Mouse (Mus musculus): ENCODE measurements around the gene Ccdc157. TPM values are rescaled to one million over a fixed set of nuclear protein-coding genes. Genes with fewer than 3 reads are reported as not detected.
"Not testable (repeated sequence)": the region's sequence is repeated elsewhere in the genome, so short reads cannot be mapped to it uniquely, and the experiment has no call there.

The Ccdc157 gene
- 2.0 and 2.2 TPM in 2 replicates for polyA plus RNA-seq (2015; fragmentation: Nextera tagmentation; extraction: Ambion mirVana)

DNA sequence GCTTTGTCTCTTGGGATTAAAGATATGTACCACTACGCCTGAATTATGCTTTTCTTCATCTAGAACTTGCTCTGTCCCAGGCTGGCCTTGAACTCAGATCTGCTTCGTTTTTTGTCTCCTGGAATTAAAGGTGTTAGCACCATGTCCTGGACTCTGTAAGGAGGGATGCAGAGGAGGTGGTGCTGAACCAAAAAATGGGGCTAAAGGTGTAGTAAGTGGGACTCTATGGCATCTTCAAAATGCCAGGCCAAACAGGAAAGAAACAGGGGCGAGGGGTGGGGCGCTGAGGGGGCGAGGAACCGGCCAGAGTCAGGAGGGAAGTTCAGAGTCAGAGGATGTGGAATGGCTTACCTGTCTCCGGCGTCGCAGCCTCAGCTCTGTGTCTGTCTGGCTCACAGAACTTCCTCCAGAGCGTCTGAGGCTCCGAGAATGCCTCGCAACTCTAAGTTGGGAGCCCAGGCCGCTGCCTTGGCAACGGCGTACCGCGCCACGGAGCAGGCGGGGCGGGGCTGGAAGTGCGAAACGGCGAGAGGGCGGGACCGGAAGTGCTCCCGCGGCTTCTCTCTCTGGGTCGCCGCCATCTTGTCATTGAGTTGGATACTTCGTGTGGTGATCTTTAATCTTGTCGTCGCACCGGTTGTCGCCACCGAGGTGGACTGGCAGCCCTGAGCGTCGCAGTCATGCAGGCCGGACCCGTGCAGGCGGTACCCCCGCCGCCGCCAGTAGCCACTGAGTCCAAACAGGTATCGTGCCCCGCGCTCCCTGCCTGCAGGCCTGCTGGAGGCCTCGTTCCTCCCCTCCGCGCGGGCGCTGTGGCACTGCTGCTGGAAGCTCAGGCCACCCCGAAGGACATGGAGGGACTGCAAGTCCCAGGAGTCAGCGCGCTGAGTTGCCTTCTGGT, at the start of gene Ccdc157, which contains the start of gene Sf3a1:
Gene Ccdc157, minus strand, starts transcription at position 486 of the 901 bp plus-strand sequence.
Gene Sf3a1, plus strand, starts transcription at position 543 of the 901 bp plus-strand sequence.
- DNase-seq (ENCODE audit: low spot score) = peak; percentile 95

DNA sequence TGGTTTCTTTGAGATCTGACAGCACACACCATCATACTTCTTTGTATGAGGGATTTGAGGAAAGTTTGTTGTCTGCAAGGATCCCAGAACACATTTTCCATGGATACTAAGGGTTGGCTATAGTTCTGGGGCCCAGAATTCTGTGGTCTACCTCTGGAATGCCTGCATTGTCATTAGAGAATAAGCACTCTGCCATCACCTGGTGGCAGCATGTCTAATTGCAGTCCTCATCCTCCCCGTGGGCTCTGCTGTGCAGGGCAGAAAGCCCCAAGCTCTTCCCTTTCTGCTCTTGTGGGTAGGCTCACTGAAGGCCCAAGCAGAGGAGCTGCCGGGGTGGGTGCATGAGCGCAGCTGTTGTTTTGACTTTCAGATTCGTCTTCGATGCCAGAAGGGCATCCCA, 49.5 kb upstream of the Ccdc157 start:
- DNase-seq (ENCODE audit: low spot score) = peak; percentile 31

DNA sequence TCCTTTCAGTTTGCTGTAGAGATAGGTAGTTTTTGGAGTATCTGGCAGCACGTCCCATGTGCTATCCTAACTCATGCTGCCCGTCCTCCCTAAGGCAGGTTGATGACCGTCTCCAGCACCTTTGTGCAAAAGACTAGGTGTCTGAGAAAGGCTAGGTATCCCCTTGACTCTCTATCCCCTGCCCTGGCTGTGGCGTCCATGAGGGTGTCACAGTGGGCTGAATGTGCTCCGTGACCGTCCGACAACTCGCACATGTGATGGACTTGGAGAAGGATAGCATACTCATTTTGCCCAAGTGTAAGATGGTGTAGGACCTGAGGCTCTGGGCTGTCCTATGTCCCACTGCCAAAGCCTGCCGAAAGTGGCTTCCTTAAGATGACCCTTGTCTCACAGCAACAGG, 47.6 kb upstream of the Ccdc157 start:
- DNase-seq (ENCODE audit: low spot score) = no peak

GRCm38 (mm10) chr11:4206563-4206962, 46.5 kb upstream of the Ccdc157 start:
- peak; percentile 73 for DNase-seq (ENCODE audit: low spot score)

DNA sequence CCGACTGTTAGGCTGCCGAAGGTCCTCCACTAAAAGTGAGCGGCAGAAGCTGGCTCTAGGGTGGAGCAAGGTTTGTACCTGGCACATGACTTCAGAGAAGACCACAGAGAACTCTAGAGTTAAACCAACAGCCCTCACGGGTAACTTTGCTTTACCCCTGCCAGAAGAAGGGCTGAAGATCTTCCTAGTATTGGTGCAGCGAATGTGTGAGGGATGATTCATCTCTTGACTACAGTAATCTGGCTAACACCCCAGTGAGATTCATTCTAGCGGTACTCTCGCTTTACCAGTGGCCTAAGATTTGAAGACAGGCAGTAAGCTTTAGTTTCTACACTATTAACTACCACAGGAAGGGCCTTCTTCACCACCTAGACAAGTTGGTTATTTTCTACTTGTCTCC, 45.9 kb upstream of the Ccdc157 start:
- DNase-seq (ENCODE audit: low spot score) = no peak

- DNase-seq (ENCODE audit: low spot score) = no peak
Observed at GRCm38 (mm10) chr11:4205097-4205655, 45.1 kb upstream of the Ccdc157 start.

- DNase-seq (ENCODE audit: low spot score) = peak; percentile 53
Observed at GRCm38 (mm10) chr11:4203705-4204074, 43.6 kb upstream of the Ccdc157 start.

GRCm38 (mm10) chr11:4202995-4203704, 43.1 kb upstream of the Ccdc157 start:
- peak; percentile 42 for DNase-seq (ENCODE audit: low spot score)

GRCm38 (mm10) chr11:4201981-4202700, 42.0 kb upstream of the Ccdc157 start:
- DNase-seq (ENCODE audit: low spot score) = no peak

DNA sequence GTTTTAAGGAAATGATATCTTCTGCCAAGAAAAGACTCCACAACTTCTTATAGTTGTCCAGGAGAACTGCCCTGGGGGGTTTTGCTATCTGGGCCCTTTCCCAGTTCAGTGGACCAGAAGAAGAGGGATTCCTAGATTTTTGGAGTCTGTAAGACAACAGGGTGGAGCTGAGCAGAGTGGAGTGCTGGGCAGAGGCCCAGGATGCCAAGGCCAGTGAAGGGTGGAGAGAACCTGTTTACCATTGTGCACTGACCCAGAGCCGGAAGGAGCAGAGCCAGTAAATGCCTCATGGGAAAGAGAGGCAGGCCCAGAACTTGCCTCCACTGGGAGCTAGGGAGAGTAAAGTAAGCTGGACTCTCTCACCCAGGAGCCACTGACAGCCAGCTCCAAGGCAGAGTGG, 37.6 kb upstream of the Ccdc157 start:
- no peak for DNase-seq (ENCODE audit: low spot score)

- DNase-seq (ENCODE audit: low spot score) = no peak
Observed at GRCm38 (mm10) chr11:4196636-4197035, 36.5 kb upstream of the Ccdc157 start.

DNA sequence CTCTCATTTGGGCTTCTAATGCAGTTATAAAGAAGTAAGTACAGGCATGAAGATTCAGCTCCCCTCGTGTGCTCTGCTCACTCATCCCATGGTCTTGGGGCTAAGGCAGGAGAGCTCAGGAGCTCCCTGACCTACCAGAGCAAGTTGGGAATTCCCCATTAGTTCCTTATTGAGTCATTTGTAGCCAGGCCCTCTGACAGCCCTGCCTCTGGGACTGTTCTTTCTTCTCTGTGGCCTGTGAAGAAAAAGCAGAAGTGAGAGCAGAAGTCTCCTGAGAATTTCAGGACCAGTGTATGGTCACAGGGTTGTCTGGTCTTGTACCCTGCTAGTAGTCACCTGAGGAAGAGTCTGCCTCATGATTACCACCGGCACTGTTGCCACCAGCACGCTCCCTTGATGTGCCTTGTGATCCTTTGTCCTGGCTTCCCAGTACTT, 35.5 kb upstream of the Ccdc157 start:
- DNase-seq (ENCODE audit: low spot score) = no peak

- no peak for DNase-seq (ENCODE audit: low spot score)
Observed at GRCm38 (mm10) chr11:4193420-4193819, 33.3 kb upstream of the Ccdc157 start.

DNA sequence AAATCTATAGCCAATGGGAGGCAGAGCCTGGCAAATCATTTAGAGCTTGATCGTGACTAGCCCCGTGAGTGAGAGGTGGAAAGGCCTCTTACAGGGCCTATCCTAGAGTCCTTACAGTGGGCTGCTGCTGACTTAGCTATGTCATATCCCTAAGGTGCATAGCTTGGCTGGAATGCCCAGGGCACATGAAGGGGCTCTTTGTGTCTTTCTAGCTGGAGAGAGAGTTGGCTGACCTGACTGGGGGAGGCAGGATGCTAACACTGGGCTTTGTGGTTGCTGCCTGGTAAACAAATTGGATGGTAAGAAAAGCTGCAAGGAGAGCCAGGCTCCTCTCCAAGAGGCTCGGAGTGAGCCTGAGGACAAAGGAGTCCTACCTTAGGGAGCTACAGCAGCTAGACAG, 32.7 kb upstream of the Ccdc157 start:
- no peak for DNase-seq (ENCODE audit: low spot score)

- DNase-seq (ENCODE audit: low spot score) = no peak
Observed at GRCm38 (mm10) chr11:4190677-4191076, 30.6 kb upstream of the Ccdc157 start.

GRCm38 (mm10) chr11:4189182-4189581, 29.1 kb upstream of the Ccdc157 start:
- no peak for DNase-seq (ENCODE audit: low spot score)

- DNase-seq (ENCODE audit: low spot score) = no peak
Observed at GRCm38 (mm10) chr11:4187318-4187700, 27.2 kb upstream of the Ccdc157 start.

- DNase-seq (ENCODE audit: low spot score) = peak; percentile 99
Observed at GRCm38 (mm10) chr11:4186486-4187317, 26.6 kb upstream of the Ccdc157 start, which contains the start of gene Tbc1d10a. Tbc1d10a (plus strand) TSS chr11:4186789.

GRCm38 (mm10) chr11:4185480-4185879, 25.4 kb upstream of the Ccdc157 start:
- not testable (repeated sequence) for DNase-seq (ENCODE audit: low spot score)

DNA sequence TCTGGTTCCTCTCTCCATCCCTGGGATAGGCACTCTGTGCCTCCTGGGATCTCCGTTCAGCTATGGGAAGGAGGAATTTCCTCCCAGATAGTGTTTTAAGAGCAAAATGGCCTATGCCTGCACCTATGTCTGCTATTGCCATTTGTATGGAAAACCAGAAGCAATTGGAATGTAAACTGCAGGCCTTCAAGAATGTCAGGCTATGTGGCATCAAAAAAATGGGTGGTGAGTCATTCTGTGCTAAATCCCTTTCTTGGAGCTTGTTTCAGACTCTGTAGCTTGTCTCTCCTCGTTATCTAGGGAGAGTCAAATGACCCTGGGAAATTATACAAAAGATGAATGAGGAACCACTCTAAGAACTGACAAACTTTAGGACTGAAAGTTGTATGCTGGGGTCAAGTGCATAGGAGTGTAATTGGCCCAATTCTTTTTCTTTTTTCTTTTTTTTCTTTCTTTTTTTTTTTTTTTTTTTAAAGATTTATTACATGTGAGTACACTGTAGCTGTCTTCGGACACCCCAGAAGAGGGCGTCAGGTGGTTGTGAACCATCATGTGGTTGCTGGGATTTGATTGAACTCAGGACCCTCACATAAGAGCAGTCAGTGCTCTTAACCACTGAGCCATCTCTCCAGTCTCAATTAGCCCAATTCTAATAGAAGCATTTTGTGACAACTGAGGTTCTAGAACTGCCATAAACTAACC, 24.3 kb upstream of the Ccdc157 start:
- no peak for DNase-seq (ENCODE audit: low spot score)
